In genomic region chr10:127164631-127165353, GRCm38 (mm10) we compare ENCODE assay signal across 8 mouse cellular contexts. TPM values are rescaled to one million over a fixed set of nuclear protein-coding genes. Genes with fewer than 3 reads are reported as not detected.
A peak's percentile ranks its signal among the peaks of the same experiment; 100 is the strongest.
DNase-seq lines count a peak whose midpoint lies in the region; ATAC-seq and TF ChIP-seq lines count a peak whose summit lies in the region.

TSS of gene B4galnt1 (plus strand) at chr10:127165225.

- peak within 1 kb of the TSS; percentile 93 for H3K4me3 ChIP-seq in G1E (ENCODE audit: low read depth, low read length)
- peak within 1 kb of the TSS; percentile 69 for H3K4me3 ChIP-seq in forebrain, embryonic 13.5 days
- peak within 1 kb of the TSS; percentile 51 for H3K4me3 ChIP-seq in lung, embryonic 15.5 days

- H3K27me3 ChIP-seq in G1E (ENCODE audit: insufficient read depth, low read length): no peaks in the 10 kb centered on the region
- peaks cover 49% of the 10 kb centered on the region for H3K27me3 ChIP-seq in forebrain, embryonic 13.5 days
- peaks cover 67% of the 10 kb centered on the region for H3K27me3 ChIP-seq in lung, embryonic 15.5 days

- peak; percentile 85 for DNase-seq in G1E (ENCODE audit: low spot score)
- DNase-seq in heart, postnatal 36 days: peak; percentile 77 to 81
- DNase-seq in layer of hippocampus, adult 8-10 months (ENCODE audit: low spot score in 2 of 2): peak in 1 of 2 experiments; percentile 78
- DNase-seq in thymus, postnatal 0 days (ENCODE audit: low spot score): peak; percentile 91

- H3K4me2 ChIP-seq in forebrain, embryonic 13.5 days: peak within 1 kb of the TSS; percentile 98
- peak within 1 kb of the TSS; percentile 100 for H3K4me2 ChIP-seq in lung, embryonic 15.5 days

- H3K27ac ChIP-seq in forebrain, embryonic 13.5 days: peak within 1 kb of the TSS; percentile 32; the same call in 1 of the 2 replicates
- no peak within 1 kb of the TSS for H3K27ac ChIP-seq in lung, embryonic 15.5 days

- 2% methylated on average over 52 of the region's 52 CpGs for WGBS in forebrain, embryonic 13.5 days
- 2% methylated on average over 51 of the region's 52 CpGs for WGBS in lung, embryonic 15.5 days

- H3K4me1 ChIP-seq in G1E (ENCODE audit: insufficient read depth, low read depth, low read length): peaks cover 57% of the 10 kb centered on the region
- peaks cover 17% of the 10 kb centered on the region for H3K4me1 ChIP-seq in forebrain, embryonic 13.5 days
- peaks cover 28% of the 10 kb centered on the region for H3K4me1 ChIP-seq in lung, embryonic 15.5 days

- H3K9ac ChIP-seq in forebrain, embryonic 13.5 days: peak within 1 kb of the TSS; percentile 87
- peak within 1 kb of the TSS; percentile 45 for H3K9ac ChIP-seq in lung, embryonic 15.5 days

- ATAC-seq in G1E (ENCODE audit: extremely low read depth, insufficient number of reproducible peaks, low FRiP score, poor library complexity, severe bottlenecking): peak; percentile 30
- peak; percentile 78 for ATAC-seq in cerebellum, adult (ENCODE audit: insufficient number of reproducible peaks, low FRiP score, low TSS enrichment)
- ATAC-seq in forebrain, embryonic 13.5 days: peak; percentile 95
- ATAC-seq in lung, embryonic 15.5 days (ENCODE audit: borderline replicate concordance, extremely low read depth, low FRiP score, low TSS enrichment): peak; percentile 84
- peak; percentile 45 for ATAC-seq in neutrophil, adult 5-6 weeks (ENCODE audit: extremely low read depth, insufficient number of reproducible peaks, low FRiP score, poor library complexity, severe bottlenecking)

- intact Hi-C loops in heart, postnatal 36 days (cut with DNase I): loop anchor here (1.0 kb wide), 1 partner anchor 65 kb away; no protein-coding TSS in a partner anchor

- H3K36me3 ChIP-seq in G1E (replicated peaks): peaks cover 44% of the 10 kb centered on the region
- no peaks in the 10 kb centered on the region for H3K36me3 ChIP-seq in forebrain, embryonic 13.5 days (ENCODE audit: poor library complexity, severe bottlenecking)
- H3K36me3 ChIP-seq in lung, embryonic 15.5 days: no peaks in the 10 kb centered on the region

- H3K9me3 ChIP-seq in G1E (replicated peaks): no peaks in the 10 kb centered on the region
- no peaks in the 10 kb centered on the region for H3K9me3 ChIP-seq in forebrain, embryonic 13.5 days (replicated peaks)
- H3K9me3 ChIP-seq in lung, embryonic 15.5 days: no peaks in the 10 kb centered on the region

- TF ChIP-seq CTCF in G1E (IDR thresholded peaks at IDR 0.05; ENCODE audit: low read depth, low read length): peak; percentile 89

RNA-seq across cellular contexts. Expression of gene B4galnt1, which starts in this region (rescaled TPM):
- total RNA-seq in G1E (2014; fragmentation: Nextera tagmentation): 173 and 188 TPM in 2 replicates
- 65.0 and 66.7 TPM in 2 replicates for total RNA-seq in G1E (2017)
- 292 and 318 TPM in 2 replicates for polyA plus RNA-seq in G1E (2012)
- 15.7 and 16.7 TPM in 2 replicates for polyA plus RNA-seq in forebrain, embryonic 13.5 days (2015; fragmentation: Nextera tagmentation; extraction: Ambion mirVana)
- total RNA-seq in heart, postnatal 36 days (2021): 1 to 10 TPM; 1.6 to 2.7 TPM
- 100 to 1,000 TPM; 113 to 123 (median 113) TPM for total RNA-seq in layer of hippocampus, adult 8-10 months (2022)
- polyA plus RNA-seq in lung, embryonic 15.5 days (2015; fragmentation: Nextera tagmentation; extraction: Ambion mirVana): 2.8 and 3.6 TPM in 2 replicates
- total RNA-seq in neutrophil, adult 5-6 weeks (2017): 246 and 273 TPM in 2 replicates
- 39.2 and 48.6 TPM in 2 replicates for polyA plus RNA-seq in thymus, postnatal 0 days (2015; fragmentation: Nextera tagmentation; extraction: Ambion mirVana)

Comparison
In these comparisons a context has a peak if more than half of its experiments do, and no peak if none do; other contexts are left out.
1. RNA of gene B4galnt1 (total RNA-seq): 246 to 273 TPM in neutrophil, adult 5-6 weeks, 65.0 to 188 TPM in G1E and 113 to 123 TPM in layer of hippocampus, adult 8-10 months; 1.6 to 2.7 TPM in heart, postnatal 36 days; every median in the first group is over 10 times any median in the second.
2. ATAC-seq: peak in every context shown above with its lines; median percentile 95 in forebrain, embryonic 13.5 days; 84 in lung, embryonic 15.5 days; 78 in cerebellum, adult; 45 in neutrophil, adult 5-6 weeks; 30 in G1E.
3. Peak in every context shown above with its lines, with median percentiles within 50 percentile points of each other: H3K4me3 ChIP-seq.